Mouse (Mus musculus) forebrain, embryonic 13.5 days (tissue): ENCODE measurements at regions not wholly inside any gene's neighbourhood (a gene's known extent, or its start where the extent isn't known, plus 50 kb on each side); places are given as distances from the start of the nearest gene placed in this dataset.

Source experiments
- ATAC-seq: fragments of 200-750 bp; cut with Nextera tagmentation; 2 replicates; pipeline ENCODE4 v1.8.0; 2017
- H3K27ac ChIP-seq: fragments of 300-500 bp; sonication (generic); 2 replicates; pipeline ENCODE4 v1.5.1; 2015; ENCODE audit warnings: inconsistent platforms, mild to moderate bottlenecking, moderate library complexity
- H3K27me3 ChIP-seq: fragments of 300-500 bp; sonication (generic); 2 replicates; pipeline ENCODE4 v1.6.1; 2015; ENCODE audit warnings: mild to moderate bottlenecking, inconsistent platforms
- H3K36me3 ChIP-seq: fragments of 300-500 bp; sonication (generic); 2 replicates; pipeline ENCODE4 v1.6.1; 2015; ENCODE audit warnings: mild to moderate bottlenecking, inconsistent platforms; ENCODE audit not compliant: poor library complexity, severe bottlenecking
- H3K4me1 ChIP-seq: fragments of 300-500 bp; sonication (generic); 2 replicates; pipeline ENCODE4 v1.6.1; 2015; ENCODE audit warnings: inconsistent platforms
- H3K4me2 ChIP-seq: fragments of 300-500 bp; sonication (generic); 2 replicates; pipeline ENCODE4 v1.6.1; 2015; ENCODE audit warnings: inconsistent platforms, mild to moderate bottlenecking, moderate library complexity
- H3K4me3 ChIP-seq: fragments of 300-500 bp; sonication (generic); 2 replicates; pipeline ENCODE4 v1.5.1; 2015; ENCODE audit warnings: mild to moderate bottlenecking, inconsistent platforms
- H3K9ac ChIP-seq: fragments of 300-500 bp; sonication (generic); 2 replicates; pipeline ENCODE4 v1.6.1; 2015; ENCODE audit warnings: mild to moderate bottlenecking, inconsistent platforms
- H3K9me3 ChIP-seq: fragments of 300-500 bp; sonication (generic); replicated peaks from 2 replicates; pipeline ENCODE4 v1.6.1; 2016; ENCODE audit warnings: inconsistent platforms
- WGBS: fragments of 180-500 bp; shearing (Covaris S2); methylation state at CpG from one replicate; pipeline ENCODE4 v1.1.7; 2015; 5-methylcytosine and 5-hydroxymethylcytosine counted together

- H3K27me3 ChIP-seq, result no peaks in the 10 kb centered on the region
- no peak overlapping the region for H3K9ac ChIP-seq
- no peak for ATAC-seq
- H3K4me2 ChIP-seq, result no peak overlapping the region
- WGBS, result 87% methylated on average over 3 of the region's 3 CpGs
- no peaks in the 10 kb centered on the region for H3K36me3 ChIP-seq
- H3K4me1 ChIP-seq, result 0 out of 2 replicates have a peak, but pooled peaks cover 15% of the 10 kb centered on the region
- H3K4me3 ChIP-seq, result no peak overlapping the region
- H3K9me3 ChIP-seq, result no peaks in the 10 kb centered on the region
- H3K27ac ChIP-seq, result no peak overlapping the region
These were observed 67.9 kb upstream of the Nckap5 start for GRCm38 (mm10) chr1:126898484-126898883.

DNA sequence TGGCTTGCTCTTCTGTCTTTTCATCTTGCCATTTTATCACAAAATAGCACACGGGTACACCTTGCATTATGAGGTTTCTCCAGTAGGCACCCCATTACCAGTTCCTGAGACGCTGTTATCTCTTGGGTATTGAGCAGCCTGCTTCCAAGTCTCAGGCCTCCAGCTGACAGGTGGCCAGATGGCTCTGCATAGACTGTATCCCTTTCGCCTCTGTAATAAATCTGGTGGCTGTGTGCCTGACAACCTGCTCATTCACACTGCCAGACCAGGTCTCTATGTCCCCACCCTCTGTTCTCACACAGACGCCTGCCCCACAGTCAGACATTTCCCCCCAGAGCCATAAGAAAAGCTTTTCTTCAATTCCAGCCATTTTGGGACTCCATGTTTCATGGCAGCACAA, 66.3 kb upstream of the Nckap5 start:
- Histone ChIP-seq H3K9ac (no peak overlapping the region), H3K36me3 (no peaks in the 10 kb centered on the region), H3K4me3 (no peak overlapping the region), H3K27ac (no peak overlapping the region), H3K4me2 (no peak overlapping the region), H3K9me3 (peaks cover 4% of the 10 kb centered on the region; the same call in 1 of the 2 replicates), H3K4me1 (0 out of 2 replicates have a peak, but pooled peaks cover 15% of the 10 kb centered on the region), H3K27me3 (no peaks in the 10 kb centered on the region)
- ATAC-seq, result no peak; the same call in 1 of the 2 replicates
- WGBS, result 76% methylated on average over 4 of the region's 4 CpGs

- Histone ChIP-seq H3K9ac (no peak overlapping the region), H3K4me2 (no peak overlapping the region), H3K36me3 (no peaks in the 10 kb centered on the region), H3K9me3 (no peaks in the 10 kb centered on the region), H3K4me3 (no peak overlapping the region), H3K27me3 (no peaks in the 10 kb centered on the region), H3K4me1 (no peaks in the 10 kb centered on the region), H3K27ac (no peak overlapping the region)
- ATAC-seq, result no peak
- 91% methylated on average over 3 of the region's 3 CpGs for WGBS
These were observed 50.2 kb upstream of the Nckap5 start for GRCm38 (mm10) chr1:126880801-126881200.
